Mouse (Mus musculus) liver, adult 2 months (tissue): Measurements from ENCODE around the gene Prss41. TPM values are rescaled to one million over a fixed set of nuclear protein-coding genes. Genes with fewer than 3 reads are reported as not detected.
A peak's percentile ranks its signal among the peaks of the same experiment; 100 is the strongest.

Experiments used
- DNase-seq: peaks from one replicate; pipeline ENCODE4 v3.0.0-alpha.2; 2011; ENCODE audit warnings: low read depth, low spot score; ENCODE audit errors: extremely low read depth
- H3K27ac ChIP-seq: fragments of 200-500 bp; replicated peaks from 2 replicates; pipeline ENCODE4 v1.5.1; 2012; ENCODE audit warnings: low read depth, mild to moderate bottlenecking, control low read depth, inconsistent platforms, low read length; ENCODE audit not compliant: insufficient read depth
- H3K27me3 ChIP-seq: fragments of 200-500 bp; 2 replicates; pipeline ENCODE4 v1.6.1; 2012; ENCODE audit warnings: mild to moderate bottlenecking, moderate library complexity, low read length, inconsistent platforms; ENCODE audit not compliant: control insufficient read depth, insufficient read depth
- H3K36me3 ChIP-seq: fragments of 200-500 bp; 2 replicates; pipeline ENCODE4 v1.6.1; 2012; ENCODE audit warnings: low read length, inconsistent platforms; ENCODE audit not compliant: control insufficient read depth, insufficient read depth
- H3K4me1 ChIP-seq: fragments of 200-500 bp; 2 replicates; pipeline ENCODE4 v1.6.1; 2011; ENCODE audit warnings: low read length; ENCODE audit not compliant: control insufficient read depth, insufficient read depth
- H3K4me3 ChIP-seq: fragments of 200-500 bp; 2 replicates; pipeline ENCODE4 v1.5.1; 2011; ENCODE audit warnings: low read depth, mild to moderate bottlenecking, control low read depth, low read length, moderate library complexity; ENCODE audit not compliant: insufficient read depth
- H3K79me2 ChIP-seq: fragments of 200-500 bp; 2 replicates; pipeline ENCODE4 v1.6.1; 2012; ENCODE audit warnings: inconsistent platforms, mild to moderate bottlenecking, low read length, moderate library complexity; ENCODE audit not compliant: control insufficient read depth, insufficient read depth
- H3K9ac ChIP-seq: fragments of 200-500 bp; 2 replicates; pipeline ENCODE4 v1.6.1; 2012; ENCODE audit warnings: low read depth, mild to moderate bottlenecking, control low read depth, inconsistent platforms, low read length
- CTCF ChIP-seq: fragments of 200-500 bp; IDR thresholded peaks from 2 replicates; pipeline ENCODE4 v1.5.1; 2011; ENCODE audit warnings: low read depth, low read length, control low read depth
- POLR2A ChIP-seq: fragments of 200-500 bp; IDR thresholded peaks from 2 replicates; pipeline ENCODE4 v1.6.1; 2011; ENCODE audit warnings: low read length, control low read depth; ENCODE audit not compliant: insufficient read depth; ENCODE audit errors: extremely low read depth
- WGBS: fragments of 180-500 bp; shearing (Covaris S2); methylation state at CpG from one replicate; pipeline ENCODE4 v1.1.7; 2018; 5-methylcytosine and 5-hydroxymethylcytosine counted together
- polyA plus RNA-seq: library from polyadenylated mRNA; depleted of rRNA; stranded (reverse); fragments of >200 nt; gene quantifications from 2 replicates; pipeline ENCODE4 v1.2.3, GENCODE M21; 2012; rRNA removed
- total RNA-seq: library from RNA; depleted of rRNA; stranded (reverse); fragments of >200 nt; gene quantifications from 2 replicates; pipeline ENCODE4 v1.2.3, GENCODE M21; 2014; rRNA removed

The Prss41 gene
- total and polyA plus RNA-seq, 2 experiments, result 0.05 TPM; not detected in 1

GRCm38 (mm10) chr17:23790269-23791078 lies 53.5 kb downstream of the Prss41 start, which contains the start of gene Srrm2:
TSS of gene Srrm2 (plus strand) at chr17:23790532.
- TF ChIP-seq POLR2A (0 out of 2 replicates have a peak, but pooled peaks have one; percentile 38), CTCF (no peak)
- Histone ChIP-seq H3K36me3 (no peaks in the 10 kb centered on the region), H3K79me2 (no peaks in the 10 kb centered on the region), H3K9ac (peak within 1 kb of the TSS; percentile 87), H3K4me1 (peaks cover 11% of the 10 kb centered on the region), H3K27ac (peak within 1 kb of the TSS; percentile 70), H3K4me3 (peak within 1 kb of the TSS; percentile 77), H3K27me3 (no peaks in the 10 kb centered on the region)
- DNase-seq, result no peak
- 2% methylated on average over 29 of the region's 29 CpGs for whole genome bisulfite sequencing

GRCm38 (mm10) chr17:23789749-23790268 lies 54.2 kb downstream of the Prss41 start:
- Histone ChIP-seq H3K27ac (peak overlapping the region; percentile 70; the same call in 1 of the 2 replicates), H3K27me3 (no peaks in the 10 kb centered on the region), H3K9ac (peak overlapping the region; percentile 87), H3K79me2 (no peaks in the 10 kb centered on the region), H3K4me1 (peaks cover 11% of the 10 kb centered on the region), H3K36me3 (no peaks in the 10 kb centered on the region), H3K4me3 (peak overlapping the region; percentile 77; the same call in 1 of the 2 replicates)
- DNase-seq, result no peak
- no peak for TF ChIP-seq POLR2A
- TF ChIP-seq CTCF, result no peak
- WGBS, result 26% methylated on average over 8 of the region's 8 CpGs

- no peak for TF ChIP-seq POLR2A
- TF ChIP-seq CTCF, result no peak
- DNase-seq, result no peak
- no peaks in the 10 kb centered on the region for H3K27me3 ChIP-seq
- no peaks in the 10 kb centered on the region for H3K79me2 ChIP-seq
- no peak overlapping the region for H3K9ac ChIP-seq
- no peak overlapping the region for H3K4me3 ChIP-seq
- H3K27ac ChIP-seq, result no peak overlapping the region
- WGBS, result 96% methylated on average over 4 of the region's 4 CpGs
- peaks cover 11% of the 10 kb centered on the region for H3K4me1 ChIP-seq
- no peaks in the 10 kb centered on the region for H3K36me3 ChIP-seq
Observed at GRCm38 (mm10) chr17:23788973-23789372, 55.0 kb downstream of the Prss41 start.

Other genes starting within 250 kb of the Prss41 start
- 1.3 and 2.0 TPM in 2 replicates for gene Zfp13, start 244.7 kb downstream of the Prss41 start, total RNA-seq
- gene Zfp13, start 244.7 kb downstream of the Prss41 start, polyA plus RNA-seq, result 2.2 and 3.2 TPM in 2 replicates
- gene Zscan10, start 243.3 kb downstream of the Prss41 start, total RNA-seq, result not detected in 2 replicates
- gene Zscan10, start 243.3 kb downstream of the Prss41 start, polyA plus RNA-seq, result not detected in 2 replicates
- gene Mmp25, start 198.9 kb downstream of the Prss41 start, total RNA-seq, result under 0.01 TPM in 1 of 2 replicates, not detected in the other
- gene Mmp25, start 198.9 kb downstream of the Prss41 start, polyA plus RNA-seq, result 0.06 and 0.10 TPM in 2 replicates
- 0.09 TPM in 1 of 2 replicates, not detected in the other for gene Bicdl2, start 183.7 kb downstream of the Prss41 start, total RNA-seq
- gene Bicdl2, start 183.7 kb downstream of the Prss41 start, polyA plus RNA-seq, result 0.05 TPM in 1 of 2 replicates, not detected in the other
- gene Hcfc1r1, start 170.6 kb downstream of the Prss41 start, total RNA-seq, result 9.3 and 11.5 TPM in 2 replicates
- 142 and 189 TPM in 2 replicates for gene Hcfc1r1, start 170.6 kb downstream of the Prss41 start, polyA plus RNA-seq
- gene Thoc6, start 170.3 kb downstream of the Prss41 start, total RNA-seq, result 6.0 and 6.8 TPM in 2 replicates
- gene Thoc6, start 170.3 kb downstream of the Prss41 start, polyA plus RNA-seq, result 10.2 and 10.3 TPM in 2 replicates
- gene Tnfrsf12a, start 166.7 kb downstream of the Prss41 start, total RNA-seq, result 4.0 TPM in 2 replicates
- gene Tnfrsf12a, start 166.7 kb downstream of the Prss41 start, polyA plus RNA-seq, result 6.0 and 7.1 TPM in 2 replicates
- not detected in 2 replicates for gene Cldn6, start 164.9 kb downstream of the Prss41 start, total RNA-seq
- 0.46 and 0.54 TPM in 2 replicates for gene Cldn6, start 164.9 kb downstream of the Prss41 start, polyA plus RNA-seq
- gene Cldn9, start 160.1 kb downstream of the Prss41 start, total RNA-seq, result not detected in 2 replicates
- not detected in 2 replicates for gene Cldn9, start 160.1 kb downstream of the Prss41 start, polyA plus RNA-seq
- under 0.01 TPM in 1 of 2 replicates, not detected in the other for gene 1520401A03Rik, start 121.4 kb downstream of the Prss41 start, total RNA-seq
- not detected in 2 replicates for gene 1520401A03Rik, start 121.4 kb downstream of the Prss41 start, polyA plus RNA-seq
- 0.18 and 1.0 TPM in 2 replicates for gene Pkmyt1, start 117.8 kb downstream of the Prss41 start, total RNA-seq
- 1.6 and 2.6 TPM in 2 replicates for gene Pkmyt1, start 117.8 kb downstream of the Prss41 start, polyA plus RNA-seq
- gene Paqr4, start 103.3 kb downstream of the Prss41 start, total RNA-seq, result 1.3 and 1.6 TPM in 2 replicates
- gene Paqr4, start 103.3 kb downstream of the Prss41 start, polyA plus RNA-seq, result 3.1 and 3.7 TPM in 2 replicates
- gene Kremen2, start 98.3 kb downstream of the Prss41 start, total RNA-seq, result not detected in 2 replicates
- 0.06 TPM in 1 of 2 replicates, not detected in the other for gene Kremen2, start 98.3 kb downstream of the Prss41 start, polyA plus RNA-seq
- 11.1 and 12.6 TPM in 2 replicates for gene Flywch1, start 72.6 kb downstream of the Prss41 start, total RNA-seq
- 13.8 and 14.2 TPM in 2 replicates for gene Flywch1, start 72.6 kb downstream of the Prss41 start, polyA plus RNA-seq
- gene Flywch2, start 58.1 kb downstream of the Prss41 start, total RNA-seq, result 1.5 and 1.8 TPM in 2 replicates
- 1.5 and 2.6 TPM in 2 replicates for gene Flywch2, start 58.1 kb downstream of the Prss41 start, polyA plus RNA-seq
- 33.0 and 46.5 TPM in 2 replicates for gene Srrm2, start 53.6 kb downstream of the Prss41 start, total RNA-seq
- gene Srrm2, start 53.6 kb downstream of the Prss41 start, polyA plus RNA-seq, result 177 and 316 TPM in 2 replicates
- 153 and 187 TPM in 2 replicates for gene Elob, start 15.0 kb downstream of the Prss41 start, total RNA-seq
- gene Elob, start 15.0 kb downstream of the Prss41 start, polyA plus RNA-seq, result 276 and 336 TPM in 2 replicates
- not detected in 2 replicates for gene Prss33, start 8.1 kb downstream of the Prss41 start, total RNA-seq
- gene Prss33, start 8.1 kb downstream of the Prss41 start, polyA plus RNA-seq, result not detected in 2 replicates
- gene Prss32, start 317 bp downstream of the Prss41 start, total RNA-seq, result not detected in 2 replicates
- gene Prss32, start 317 bp downstream of the Prss41 start, polyA plus RNA-seq, result 0.24 and 0.45 TPM in 2 replicates
- not detected in 2 replicates for gene Prss21, start 23.9 kb upstream of the Prss41 start, total RNA-seq
- not detected in 2 replicates for gene Prss21, start 23.9 kb upstream of the Prss41 start, polyA plus RNA-seq
- gene Dcpp1, start 36.7 kb upstream of the Prss41 start, total RNA-seq, result not detected in 2 replicates
- gene Dcpp1, start 36.7 kb upstream of the Prss41 start, polyA plus RNA-seq, result not detected in 2 replicates
- not detected in 2 replicates for gene Dcpp2, start 36.7 kb upstream of the Prss41 start, total RNA-seq
- gene Dcpp2, start 36.7 kb upstream of the Prss41 start, polyA plus RNA-seq, result not detected in 2 replicates
- not detected in 2 replicates for gene Dcpp3, start 73.3 kb upstream of the Prss41 start, total RNA-seq
- gene Dcpp3, start 73.3 kb upstream of the Prss41 start, polyA plus RNA-seq, result not detected in 2 replicates
- not detected in 2 replicates for gene Sbp, start 97.5 kb upstream of the Prss41 start, total RNA-seq
- gene Sbp, start 97.5 kb upstream of the Prss41 start, polyA plus RNA-seq, result not detected in 2 replicates
- not detected in 2 replicates for gene Sbpl, start 111.1 kb upstream of the Prss41 start, total RNA-seq
- gene Sbpl, start 111.1 kb upstream of the Prss41 start, polyA plus RNA-seq, result not detected in 2 replicates
- gene Prss30, start 136.4 kb upstream of the Prss41 start, total RNA-seq, result 0.13 and 0.18 TPM in 2 replicates
- 0.16 TPM in 2 replicates for gene Prss30, start 136.4 kb upstream of the Prss41 start, polyA plus RNA-seq
- not detected in 2 replicates for gene Prss22, start 153.9 kb upstream of the Prss41 start, total RNA-seq
- gene Prss22, start 153.9 kb upstream of the Prss41 start, polyA plus RNA-seq, result not detected in 2 replicates
- not detected in 2 replicates for gene Prss27, start 194.0 kb upstream of the Prss41 start, total RNA-seq
- gene Prss27, start 194.0 kb upstream of the Prss41 start, polyA plus RNA-seq, result not detected in 2 replicates
- 4.5 and 4.6 TPM in 2 replicates for gene Kctd5, start 229.3 kb upstream of the Prss41 start, total RNA-seq
- 4.6 and 6.0 TPM in 2 replicates for gene Kctd5, start 229.3 kb upstream of the Prss41 start, polyA plus RNA-seq